Mouse (Mus musculus) cerebellum, adult 2 months (tissue): ENCODE data around the gene Kctd6. TPM values are rescaled to one million over a fixed set of nuclear protein-coding genes. Genes with fewer than 3 reads are reported as not detected.

ENCODE experiments used
- DNase-seq, 2 experiments: peaks; one replicate each; pipeline ENCODE4 v3.0.0; 2021
- H3K27ac ChIP-seq: fragments of 200-500 bp; 2 replicates; pipeline ENCODE4 v1.5.1; 2012; ENCODE audit warnings: low read length, control low read depth, inconsistent platforms; ENCODE audit not compliant: insufficient read depth
- H3K27me3 ChIP-seq: fragments of 200-500 bp; 2 replicates; pipeline ENCODE4 v1.6.1; 2012; ENCODE audit warnings: inconsistent platforms, mild to moderate bottlenecking, low read length, moderate library complexity; ENCODE audit not compliant: control insufficient read depth, insufficient read depth
- H3K4me1 ChIP-seq: fragments of 200-500 bp; 2 replicates; pipeline ENCODE4 v1.6.1; 2011; ENCODE audit warnings: low read length; ENCODE audit not compliant: control insufficient read depth, insufficient read depth
- H3K4me3 ChIP-seq: fragments of 200-500 bp; replicated peaks from 2 replicates; pipeline ENCODE3; 2011; ENCODE audit warnings: mild to moderate bottlenecking, low read depth, low read length, control low read depth; ENCODE audit not compliant: insufficient read depth
- CTCF ChIP-seq: fragments of 200-500 bp; IDR thresholded peaks from 2 replicates; pipeline ENCODE4 v1.5.1; 2011; ENCODE audit warnings: low read depth, mild to moderate bottlenecking, control low read depth, low read length, moderate library complexity, borderline replicate concordance; ENCODE audit not compliant: insufficient read depth
- POLR2A ChIP-seq: fragments of 200-500 bp; IDR thresholded peaks from 2 replicates; pipeline ENCODE4 v1.6.1; 2011; ENCODE audit warnings: low read length, control low read depth, borderline replicate concordance; ENCODE audit not compliant: insufficient read depth
- WGBS: fragments of 180-500 bp; shearing (Covaris S2); methylation state at CpG from one replicate; pipeline ENCODE4 v1.1.7; 2018; 5-methylcytosine and 5-hydroxymethylcytosine counted together
- polyA plus RNA-seq: library from polyadenylated mRNA; depleted of rRNA; stranded (reverse); fragments of >200 nt; gene quantifications from 2 replicates; pipeline ENCODE4 v1.2.3, GENCODE M21; 2012

The Kctd6 gene
- polyA plus RNA-seq, 1 experiment = 35.8 TPM

DNA sequence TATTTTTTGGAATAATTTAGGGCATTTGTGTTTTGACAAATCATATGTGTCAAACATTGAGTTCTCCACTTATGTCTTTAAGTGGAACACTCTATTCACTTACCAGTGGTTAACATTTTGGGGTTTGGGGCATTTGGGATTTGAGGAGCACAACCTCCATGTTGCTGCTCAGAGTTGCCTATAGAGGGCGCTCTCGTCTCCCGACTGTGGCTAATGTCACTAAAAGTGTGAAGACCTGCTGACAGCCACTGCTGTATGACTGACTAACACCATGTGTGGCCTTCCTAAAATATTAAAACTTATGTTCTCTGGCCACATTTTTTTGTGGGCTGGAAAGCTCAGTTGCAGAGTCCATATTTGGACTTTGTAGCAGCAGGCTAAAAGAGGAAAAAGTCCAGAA is 30.6 kb upstream of the Kctd6 start:
- no peak overlapping the region for H3K4me3 ChIP-seq
- 58% methylated on average over 3 of the region's 3 CpGs for WGBS
- no peaks in the 10 kb centered on the region for H3K4me1 ChIP-seq
- no peak overlapping the region for H3K27ac ChIP-seq
- DNase-seq = no peak
- H3K27me3 ChIP-seq = no peaks in the 10 kb centered on the region
- TF ChIP-seq CTCF = no peak
- TF ChIP-seq POLR2A = no peak

DNA sequence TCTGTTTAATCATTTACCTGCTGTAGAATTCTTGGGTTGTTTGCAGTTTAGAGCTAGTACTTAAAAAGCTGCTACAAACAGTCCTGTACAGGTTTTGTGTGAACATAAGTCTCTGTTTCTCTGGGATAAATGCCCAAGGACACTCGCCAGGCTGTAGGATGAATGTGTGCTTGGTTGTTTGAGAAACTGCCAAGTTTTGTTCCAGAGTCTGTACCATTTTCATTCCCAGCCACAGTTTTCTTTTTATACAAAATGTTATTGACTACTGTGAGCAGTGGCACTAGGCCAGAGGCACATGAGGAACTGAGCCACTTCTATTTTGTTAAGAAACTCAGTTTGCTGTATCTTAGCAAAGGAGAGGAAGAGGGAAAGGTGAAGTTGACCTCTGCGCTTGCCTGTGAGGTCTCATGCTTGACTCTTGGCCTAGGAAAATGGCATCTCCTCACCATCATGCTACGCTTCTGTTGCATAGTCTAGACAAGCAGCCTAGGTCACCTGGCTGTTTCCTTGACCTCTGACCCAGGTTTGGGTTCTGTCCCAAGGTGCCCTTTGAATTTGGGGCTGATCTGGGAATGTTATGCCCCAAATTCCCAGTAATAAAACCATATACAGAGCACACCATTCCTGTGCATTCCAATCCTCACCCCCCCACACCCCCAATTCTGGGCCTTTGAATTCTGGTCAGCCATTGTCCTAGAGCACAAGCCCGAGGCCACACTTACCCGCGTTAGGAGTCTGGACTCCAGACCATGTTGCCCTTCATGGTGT is 27.5 kb upstream of the Kctd6 start:
- no peak for DNase-seq
- 76% methylated on average over 6 of the region's 6 CpGs for WGBS
- Histone ChIP-seq H3K4me1 (no peaks in the 10 kb centered on the region), H3K27me3 (no peaks in the 10 kb centered on the region), H3K4me3 (no peak overlapping the region), H3K27ac (no peak overlapping the region)
- TF ChIP-seq POLR2A (no peak), CTCF (no peak)

DNA sequence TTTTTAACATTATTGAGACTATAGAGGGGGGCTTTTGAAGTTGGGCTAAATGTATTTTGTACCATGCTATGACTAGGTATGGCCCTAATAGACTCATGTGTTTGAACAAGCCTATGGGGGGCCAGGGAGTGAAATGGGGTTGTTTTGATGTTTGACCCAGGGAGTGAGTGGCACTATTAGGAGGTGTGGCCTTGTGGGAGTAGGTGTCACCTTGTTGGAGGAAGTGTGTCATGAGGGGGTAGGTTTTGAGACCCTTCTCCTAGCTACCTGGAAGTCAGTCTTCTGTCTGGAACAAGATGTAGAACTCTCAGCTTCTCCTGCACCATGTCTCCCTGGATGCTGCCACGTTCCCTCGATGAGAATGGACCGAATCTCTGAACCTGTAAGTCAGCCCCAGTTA is 23.4 kb upstream of the Kctd6 start:
- Histone ChIP-seq H3K27me3 (no peaks in the 10 kb centered on the region), H3K4me1 (no peaks in the 10 kb centered on the region), H3K4me3 (no peak overlapping the region), H3K27ac (no peak overlapping the region)
- WGBS = 94% methylated on average over 3 of the region's 3 CpGs
- no peak for DNase-seq
- TF ChIP-seq CTCF (no peak), POLR2A (no peak)

DNA sequence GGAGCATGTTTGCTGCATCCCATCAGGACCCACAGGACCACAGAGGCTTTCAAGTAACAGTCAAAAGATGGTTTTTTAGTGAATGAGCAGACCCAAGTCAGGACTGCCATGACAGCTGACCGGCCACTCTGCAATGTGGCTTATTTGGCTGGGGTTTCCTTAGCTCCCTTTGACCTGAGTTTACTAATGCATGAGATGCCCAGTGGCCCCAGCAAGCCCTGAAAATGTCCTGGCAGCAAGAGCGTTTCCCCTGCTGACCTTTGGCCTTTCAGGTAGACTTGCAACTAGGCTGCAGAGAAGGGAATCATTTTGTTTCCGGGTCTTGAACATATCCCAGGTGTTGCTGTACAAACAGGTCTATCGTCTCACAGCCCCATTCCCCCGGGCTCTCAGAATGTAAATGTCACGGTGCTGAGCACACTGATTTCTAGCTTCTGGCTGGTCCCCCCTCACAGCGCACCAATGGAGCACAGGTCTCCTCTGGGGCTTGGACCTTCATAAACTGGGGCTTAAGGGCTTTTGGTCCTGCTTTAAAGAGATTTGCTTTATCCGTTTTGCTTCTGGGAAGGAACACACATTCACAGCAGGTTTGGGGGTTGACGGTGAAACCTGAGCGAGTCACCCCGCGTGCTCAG is 22.5 kb upstream of the Kctd6 start:
- Histone ChIP-seq H3K27me3 (no peaks in the 10 kb centered on the region), H3K27ac (no peak overlapping the region), H3K4me3 (no peak overlapping the region), H3K4me1 (no peaks in the 10 kb centered on the region)
- no peak for DNase-seq
- TF ChIP-seq POLR2A = no peak
- TF ChIP-seq CTCF = no peak
- WGBS = 81% methylated on average over 12 of the region's 12 CpGs

DNA sequence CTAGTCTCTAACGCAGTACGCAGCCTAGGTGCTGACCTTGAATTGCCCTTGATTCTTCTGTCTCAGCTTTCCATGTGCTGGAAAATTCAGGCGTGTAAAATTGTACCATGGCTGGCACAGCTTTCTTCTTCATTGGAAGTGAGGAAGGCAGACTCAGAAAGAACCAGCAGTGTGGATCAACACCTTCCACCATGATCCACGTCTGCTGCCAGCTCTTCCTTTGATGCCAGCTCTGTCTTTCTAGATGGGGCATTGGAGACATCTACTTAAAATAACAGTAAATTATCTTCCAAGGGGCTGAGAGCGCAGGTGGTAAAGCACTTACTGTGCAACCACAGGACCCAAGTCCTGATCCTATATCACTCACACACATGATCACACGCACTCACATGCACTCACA is 21.2 kb upstream of the Kctd6 start:
- 85% methylated on average over 6 of the region's 6 CpGs for WGBS
- no peak for DNase-seq
- TF ChIP-seq CTCF = no peak
- TF ChIP-seq POLR2A = no peak
- no peak overlapping the region for H3K4me3 ChIP-seq
- no peak overlapping the region for H3K27ac ChIP-seq
- no peaks in the 10 kb centered on the region for H3K27me3 ChIP-seq
- no peaks in the 10 kb centered on the region for H3K4me1 ChIP-seq

DNA sequence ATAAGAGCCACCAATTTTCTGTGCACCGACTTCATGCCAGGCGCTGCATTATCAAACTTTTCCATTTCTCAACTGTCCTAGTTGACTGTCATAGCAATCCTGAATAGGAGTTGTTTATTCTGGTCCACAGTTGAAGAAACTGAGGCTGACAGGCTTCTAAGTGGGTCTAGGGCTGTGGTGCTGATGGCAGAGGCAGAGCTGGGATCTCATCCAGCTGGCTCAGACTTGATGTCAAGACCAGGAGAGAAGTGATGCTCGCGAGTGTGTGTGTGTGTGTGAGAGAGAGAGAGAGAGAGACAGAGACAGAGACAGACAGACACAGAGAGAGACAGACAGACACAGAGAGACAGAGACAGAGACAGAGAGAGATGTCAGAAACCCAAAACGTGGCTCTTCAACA is 13.2 kb upstream of the Kctd6 start:
- H3K4me1 ChIP-seq = no peaks in the 10 kb centered on the region
- DNase-seq = no peak
- TF ChIP-seq POLR2A = no peak
- no peak for TF ChIP-seq CTCF
- 25% methylated on average over 5 of the region's 5 CpGs for WGBS
- H3K27ac ChIP-seq = no peak overlapping the region
- H3K27me3 ChIP-seq = no peaks in the 10 kb centered on the region
- H3K4me3 ChIP-seq = no peak overlapping the region

DNA sequence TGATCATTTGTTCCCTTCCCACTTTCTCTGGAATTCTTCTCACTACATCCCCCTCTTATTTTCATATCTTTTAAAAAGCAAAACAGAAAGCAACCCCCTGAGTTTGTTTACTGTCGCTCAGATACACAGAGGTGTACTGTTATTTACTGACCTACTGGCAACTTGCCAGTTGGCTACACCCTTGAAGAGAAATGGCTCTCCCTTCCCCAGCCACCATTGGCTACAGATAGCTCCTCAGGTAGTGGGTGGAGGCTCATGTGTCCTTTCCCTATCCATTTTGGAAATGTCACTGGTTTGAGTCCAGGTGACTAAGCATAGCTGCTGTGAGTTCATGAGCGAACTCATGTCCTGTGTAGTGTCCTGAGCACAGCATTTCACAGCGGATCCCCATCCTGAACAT is 12.2 kb upstream of the Kctd6 start:
- no peak for DNase-seq
- no peak for TF ChIP-seq POLR2A
- no peak for TF ChIP-seq CTCF
- H3K4me3 ChIP-seq = no peak overlapping the region
- WGBS = 67% methylated on average over 3 of the region's 3 CpGs
- no peaks in the 10 kb centered on the region for H3K4me1 ChIP-seq
- no peaks in the 10 kb centered on the region for H3K27me3 ChIP-seq
- no peak overlapping the region for H3K27ac ChIP-seq

DNA sequence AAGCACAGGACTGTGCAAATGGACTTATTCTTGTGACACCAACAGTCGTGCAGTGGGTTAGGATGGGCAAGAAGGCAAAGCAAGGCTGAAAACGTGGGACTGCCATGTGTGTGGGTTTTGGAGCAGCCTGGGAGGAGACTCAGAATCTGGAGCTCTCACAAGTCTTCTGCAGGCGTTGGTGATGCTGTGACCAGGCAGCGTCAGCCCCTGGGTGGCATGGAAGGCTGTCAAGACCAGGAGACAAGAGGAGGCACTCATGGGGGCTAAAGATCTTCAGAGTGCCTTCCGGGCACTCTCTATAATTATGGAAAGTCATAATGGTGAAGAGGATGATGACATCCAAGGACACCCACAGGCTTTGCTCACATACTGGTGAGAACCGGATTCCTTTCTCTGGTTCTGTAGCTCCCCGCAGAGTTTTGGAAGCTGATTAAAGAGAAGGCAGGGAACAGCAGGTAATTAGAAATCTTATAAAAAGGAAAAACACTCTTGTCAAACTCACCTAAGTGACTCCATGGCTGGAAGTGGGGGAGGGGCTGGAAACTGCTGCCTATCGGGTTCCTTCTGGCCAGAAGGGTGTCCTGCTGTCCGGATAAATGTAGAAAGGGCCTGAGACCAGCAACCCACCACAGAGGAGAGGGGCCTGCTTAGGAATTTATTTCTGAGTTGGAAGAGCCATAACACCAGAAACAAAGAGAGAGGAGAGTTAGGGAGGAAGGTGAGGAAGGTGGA is 7.6 kb upstream of the Kctd6 start:
- no peak overlapping the region for H3K4me3 ChIP-seq
- TF ChIP-seq POLR2A (no peak), CTCF (no peak)
- H3K27me3 ChIP-seq = no peaks in the 10 kb centered on the region
- H3K4me1 ChIP-seq = peaks cover 9% of the 10 kb centered on the region
- H3K27ac ChIP-seq = no peak overlapping the region
- no peak for DNase-seq
- WGBS = 52% methylated on average over 9 of the region's 9 CpGs
